Mouse (Mus musculus) right cerebral cortex, postnatal 14 days (tissue): ENCODE results near the gene Nsmf.
A peak's percentile ranks its signal among the peaks of the same experiment; 100 is the strongest.

Source experiments
- DNase-seq: peaks from one replicate; pipeline ENCODE4 v3.0.0; 2022

Nsmf gene

GRCm38 (mm10) chr2:25087842-25088241, 33.7 kb downstream of the Nsmf start:
- no peak for DNase-seq

- DNase-seq = no peak
Measured at GRCm38 (mm10) chr2:25088636-25089035, 34.5 kb downstream of the Nsmf start.

GRCm38 (mm10) chr2:25094785-25095108, 40.6 kb downstream of the Nsmf start:
- DNase-seq = no peak

- no peak for DNase-seq
Measured at GRCm38 (mm10) chr2:25095109-25095850, 41.1 kb downstream of the Nsmf start, which contains the start of gene Noxa1. Gene Noxa1, minus strand, starts transcription at chr2:25095149.

GRCm38 (mm10) chr2:25098005-25098615, 44.0 kb downstream of the Nsmf start:
- no peak for DNase-seq

- DNase-seq = peak; percentile 33
Measured at GRCm38 (mm10) chr2:25098956-25099355, 44.8 kb downstream of the Nsmf start.

GRCm38 (mm10) chr2:25099703-25100102, 45.5 kb downstream of the Nsmf start:
- no peak for DNase-seq

- DNase-seq = no peak
Measured at GRCm38 (mm10) chr2:25104122-25104521, 50.0 kb downstream of the Nsmf start.

GRCm38 (mm10) chr2:25106045-25106444, 51.9 kb downstream of the Nsmf start:
- no peak for DNase-seq

GRCm38 (mm10) chr2:25109487-25109886, 55.3 kb downstream of the Nsmf start:
- DNase-seq = no peak

- DNase-seq = no peak
Measured at GRCm38 (mm10) chr2:25110505-25111183, 56.5 kb downstream of the Nsmf start.

GRCm38 (mm10) chr2:25111184-25111791, 57.1 kb downstream of the Nsmf start:
- no peak for DNase-seq
